Mouse (Mus musculus) CD4-positive helper T cell, adult 2 months (primary cell): Measurements from ENCODE around the gene Insm1.

Experiments used
- DNase-seq: peaks from one replicate; pipeline ENCODE4 v3.0.0-alpha.2; 2012; ENCODE audit warnings: low read depth, missing footprints, low spot score

The Insm1 gene

DNA sequence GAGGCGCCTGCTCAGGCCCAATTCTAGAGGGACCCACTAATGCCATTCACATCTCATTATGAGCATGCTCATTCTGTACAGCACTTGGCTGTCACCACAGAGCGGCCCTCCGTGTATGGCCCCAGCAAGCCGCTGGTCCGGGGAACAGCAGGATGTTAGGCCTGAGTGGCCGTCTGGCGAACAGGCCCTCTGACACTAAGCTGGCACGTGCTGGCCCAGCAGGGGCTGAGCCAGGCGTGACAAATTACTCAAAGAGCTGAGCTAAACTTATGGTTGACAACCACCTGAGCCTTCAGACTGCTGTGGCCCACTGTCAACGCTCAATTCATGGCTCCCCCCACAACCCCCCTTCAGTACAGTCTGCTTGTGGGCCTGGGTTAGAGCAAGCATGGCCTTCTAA lies 40.5 kb downstream of the Insm1 start:
- DNase-seq: no peak

DNA sequence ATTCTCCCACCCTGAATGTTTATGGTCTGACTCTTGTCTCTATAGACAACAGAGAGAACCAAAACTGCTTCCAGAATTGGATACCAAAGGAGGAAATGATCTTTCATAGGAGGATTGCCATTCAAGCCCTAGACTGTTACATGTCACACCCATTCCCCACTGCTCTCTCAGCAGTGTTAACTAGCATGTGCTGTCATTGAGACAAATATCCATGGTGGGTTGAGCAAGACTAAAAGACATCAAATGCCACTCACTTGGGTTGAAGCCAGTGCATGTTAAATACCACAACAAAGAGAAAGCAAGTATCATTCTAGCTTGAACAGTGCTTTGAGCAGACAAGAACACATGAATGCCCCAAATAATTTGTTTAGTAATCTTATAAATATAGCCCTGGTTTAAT lies 41.2 kb downstream of the Insm1 start:
- no peak for DNase-seq

DNA sequence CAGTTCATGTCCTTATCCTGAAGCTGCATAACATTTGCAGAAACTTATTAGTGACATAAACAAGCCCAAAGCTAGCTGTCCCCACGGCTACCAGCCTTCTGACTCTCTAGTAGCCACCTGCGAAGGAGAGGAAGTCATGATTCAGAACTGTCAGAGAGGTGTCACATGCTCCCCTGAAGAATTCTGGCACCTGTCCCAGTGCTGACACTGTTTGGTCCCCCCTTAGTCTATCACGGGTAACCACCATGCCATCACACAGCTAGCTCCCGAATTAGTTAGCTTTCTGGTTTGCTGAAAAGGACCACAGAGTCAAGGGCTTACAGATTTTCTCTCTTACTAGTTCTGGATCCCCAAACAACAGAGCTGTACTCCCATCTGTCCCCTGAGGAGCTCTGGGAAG lies 43.3 kb downstream of the Insm1 start:
- DNase-seq: no peak

DNA sequence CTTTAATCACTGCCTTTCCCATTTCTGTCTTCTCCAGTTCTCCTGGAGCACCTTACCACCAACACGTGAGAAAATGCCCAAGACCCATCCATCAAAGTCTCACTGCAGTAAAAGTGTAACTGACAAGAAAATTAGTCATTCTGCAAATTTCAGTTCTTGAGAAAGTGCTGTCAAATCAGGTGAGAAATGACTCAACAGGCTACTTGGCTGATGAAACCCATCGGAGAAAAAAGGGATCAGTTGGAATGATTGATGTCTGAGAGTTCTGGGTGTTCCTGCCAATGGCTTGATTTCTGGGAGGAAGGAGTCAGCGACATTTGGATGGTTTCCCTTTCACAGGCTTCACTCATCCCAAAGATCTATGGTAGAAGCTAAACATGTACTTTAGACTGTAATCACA lies 44.8 kb downstream of the Insm1 start:
- DNase-seq: no peak
